Mouse (Mus musculus): ENCODE measurements around the gene Atl3. TPM values are rescaled to one million over a fixed set of nuclear protein-coding genes. Genes with fewer than 3 reads are reported as not detected.

The Atl3 gene
- total and polyA plus RNA-seq, 2 experiments from 2014 or later = 5.4 to 11.1 TPM

DNA sequence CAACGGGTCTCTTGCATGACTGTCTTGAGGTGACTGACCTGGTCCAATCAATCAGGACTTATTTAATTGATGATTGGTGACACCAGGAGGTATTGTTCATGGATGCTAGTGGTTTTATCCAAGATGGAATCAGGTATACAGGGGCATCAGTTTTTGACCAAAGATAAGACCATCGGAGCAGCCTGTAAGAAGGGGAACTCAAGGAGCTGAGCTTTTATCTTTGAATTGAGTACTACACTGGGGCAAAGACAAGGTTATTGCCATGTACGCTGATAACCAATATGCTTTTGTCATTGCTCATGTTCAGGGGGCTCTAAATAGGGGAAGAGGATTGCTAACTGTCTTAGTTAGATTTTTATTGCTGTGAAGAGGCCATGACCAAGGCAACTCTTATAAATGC is 55.1 kb downstream of the Atl3 start:
- Histone ChIP-seq H3K36me3 (ENCODE audit: insufficient read depth, low read length) (no peaks in the 10 kb centered on the region), H3K4me2 (ENCODE audit: low read depth, low read length) (no peak overlapping the region), H3K9me3 (ENCODE audit: low read length) (peaks cover 1% of the 10 kb centered on the region; the same call in 1 of the 2 replicates), H3K4me1 (ENCODE audit: insufficient read depth, low read length) (no peaks in the 10 kb centered on the region), H3K9ac (replicated peaks; ENCODE audit: low read length) (no peak overlapping the region), H3K27ac (no peak overlapping the region), H3K4me3 (ENCODE audit: low read length) (no peak overlapping the region), H3K27me3 (ENCODE audit: insufficient read depth, low read length) (no peaks in the 10 kb centered on the region)
- DNase-seq (ENCODE audit: low spot score) = no peak
- ATAC-seq = no peak
- no peak for TF ChIP-seq CTCF (IDR thresholded peaks at IDR 0.05; ENCODE audit: low read depth)
- 97% methylated on average over 3 of the region's 3 CpGs for WGBS

DNA sequence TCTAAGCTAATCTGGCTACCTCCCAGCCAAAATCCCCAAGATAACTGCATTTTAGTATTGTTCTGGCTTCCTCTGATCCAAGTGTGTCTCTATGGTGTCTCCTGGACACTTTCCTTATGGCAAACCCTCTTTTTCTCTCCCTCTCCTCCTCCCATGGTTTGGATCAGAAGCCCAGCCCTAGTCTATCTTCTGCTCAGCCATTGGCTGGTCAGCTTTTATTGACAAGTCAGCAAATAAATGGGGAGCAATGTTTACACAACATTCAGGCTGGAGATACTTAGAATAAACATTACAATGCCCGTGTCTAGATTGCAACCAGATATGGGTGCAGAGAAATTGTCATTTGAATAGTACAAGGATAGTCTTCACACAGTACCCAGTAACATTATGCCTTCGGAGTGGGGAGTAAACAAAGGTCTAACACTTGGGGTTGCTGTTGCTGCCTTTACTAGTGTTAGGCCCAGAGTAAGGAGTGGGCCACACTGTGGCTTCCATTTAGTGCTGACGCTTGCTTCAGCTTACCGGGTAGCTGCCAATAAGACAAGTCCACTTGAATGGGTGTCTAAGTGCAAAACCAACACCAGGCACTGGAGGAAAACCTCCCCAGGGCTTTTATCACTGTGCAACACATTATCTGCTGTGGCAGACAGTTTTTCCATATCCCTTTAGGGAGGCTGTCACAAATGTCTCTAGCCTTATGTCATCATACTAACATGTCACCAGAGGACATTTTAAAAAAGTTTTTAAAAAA is 57.9 kb downstream of the Atl3 start:
- Histone ChIP-seq H3K4me1 (ENCODE audit: insufficient read depth, low read length) (no peaks in the 10 kb centered on the region), H3K27me3 (ENCODE audit: insufficient read depth, low read length) (no peaks in the 10 kb centered on the region), H3K36me3 (ENCODE audit: insufficient read depth, low read length) (no peaks in the 10 kb centered on the region), H3K4me3 (ENCODE audit: low read length) (no peak overlapping the region), H3K9ac (replicated peaks; ENCODE audit: low read length) (no peak overlapping the region), H3K4me2 (ENCODE audit: low read depth, low read length) (no peak overlapping the region), H3K9me3 (ENCODE audit: low read length) (no peaks in the 10 kb centered on the region), H3K27ac (no peak overlapping the region)
- 74% methylated on average over 4 of the region's 4 CpGs for WGBS
- DNase-seq (ENCODE audit: low spot score) (no peak), ATAC-seq (no peak)
- TF ChIP-seq CTCF (IDR thresholded peaks at IDR 0.05; ENCODE audit: low read depth) = no peak

DNA sequence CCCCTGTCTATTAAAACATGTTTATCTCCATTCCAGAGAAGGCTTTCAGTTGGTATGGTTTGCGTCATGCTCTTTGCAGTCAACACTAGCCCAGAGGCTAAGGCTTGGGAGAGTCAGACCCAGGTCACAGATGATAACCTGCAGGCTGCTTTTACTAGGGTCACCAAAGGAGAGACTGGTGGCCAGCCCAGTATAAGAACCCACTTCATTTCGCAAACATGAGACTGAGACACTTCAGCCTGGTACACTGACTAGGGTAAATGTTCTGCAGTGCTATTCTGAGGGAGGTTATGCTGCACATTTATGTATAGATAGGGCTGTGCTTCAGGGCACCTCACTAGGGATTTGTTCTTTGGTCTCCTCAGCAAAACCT is 58.4 kb downstream of the Atl3 start:
- Histone ChIP-seq H3K27me3 (ENCODE audit: insufficient read depth, low read length) (no peaks in the 10 kb centered on the region), H3K4me3 (ENCODE audit: low read length) (no peak overlapping the region), H3K27ac (no peak overlapping the region), H3K4me1 (ENCODE audit: insufficient read depth, low read length) (no peaks in the 10 kb centered on the region), H3K4me2 (ENCODE audit: low read depth, low read length) (no peak overlapping the region), H3K36me3 (ENCODE audit: insufficient read depth, low read length) (no peaks in the 10 kb centered on the region), H3K9me3 (ENCODE audit: low read length) (no peaks in the 10 kb centered on the region), H3K9ac (replicated peaks; ENCODE audit: low read length) (no peak overlapping the region)
- ATAC-seq (no peak), DNase-seq (ENCODE audit: low spot score) (no peak)
- TF ChIP-seq CTCF (IDR thresholded peaks at IDR 0.05; ENCODE audit: low read depth) = no peak
- 91% methylated on average over 2 of the region's 2 CpGs for WGBS

DNA sequence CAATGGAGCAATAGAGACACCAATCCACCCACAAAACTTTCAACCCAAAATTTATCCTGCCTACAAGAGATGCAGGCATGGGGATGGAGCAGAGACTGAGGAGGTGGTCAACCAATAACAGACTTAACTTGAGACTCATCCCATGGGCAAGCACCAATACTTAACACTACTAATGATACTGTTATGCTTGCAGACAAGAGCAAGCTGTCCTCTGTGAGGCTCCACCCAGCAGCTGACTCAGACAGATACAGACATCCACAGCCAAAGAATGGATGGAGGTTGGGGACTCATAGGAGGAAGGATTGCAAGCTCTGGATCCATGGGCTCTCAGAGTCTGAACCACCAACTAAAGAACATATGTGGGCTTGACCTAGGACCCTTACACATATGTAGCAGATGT is 59.6 kb downstream of the Atl3 start:
- no peaks in the 10 kb centered on the region for H3K9me3 ChIP-seq (ENCODE audit: low read length)
- H3K27ac ChIP-seq = no peak overlapping the region
- H3K36me3 ChIP-seq (ENCODE audit: insufficient read depth, low read length) = no peaks in the 10 kb centered on the region
- ATAC-seq = no peak
- DNase-seq (ENCODE audit: low spot score) = no peak
- no peak overlapping the region for H3K4me2 ChIP-seq (ENCODE audit: low read depth, low read length)
- no peak overlapping the region for H3K4me3 ChIP-seq (ENCODE audit: low read length)
- no peaks in the 10 kb centered on the region for H3K27me3 ChIP-seq (ENCODE audit: insufficient read depth, low read length)
- no peak overlapping the region for H3K9ac ChIP-seq (replicated peaks; ENCODE audit: low read length)
- TF ChIP-seq CTCF (IDR thresholded peaks at IDR 0.05; ENCODE audit: low read depth) = no peak
- no peaks in the 10 kb centered on the region; the same call in 1 of the 2 replicates for H3K4me1 ChIP-seq (ENCODE audit: insufficient read depth, low read length)

DNA sequence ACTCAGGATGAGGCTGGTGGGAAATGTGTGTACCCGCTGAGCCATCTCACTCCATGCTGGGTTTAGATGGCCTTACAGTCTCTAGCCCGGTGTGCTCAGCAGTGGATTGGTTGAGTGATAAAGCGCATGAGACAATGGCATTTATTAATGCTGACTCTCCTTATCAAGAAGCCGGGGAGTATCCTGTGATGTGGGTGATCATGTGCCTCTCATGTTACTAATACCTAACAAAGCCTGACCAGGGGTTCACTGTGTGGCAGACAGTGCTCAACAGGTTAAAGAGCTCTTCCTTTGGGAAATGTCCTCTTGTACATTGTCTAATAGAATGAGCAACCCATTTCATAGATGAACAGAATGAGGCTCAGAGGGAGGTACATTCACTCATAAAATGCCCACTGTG is 61.0 kb downstream of the Atl3 start:
- H3K4me2 ChIP-seq (ENCODE audit: low read depth, low read length) = no peak overlapping the region
- no peak overlapping the region for H3K27ac ChIP-seq
- no peaks in the 10 kb centered on the region for H3K36me3 ChIP-seq (ENCODE audit: insufficient read depth, low read length)
- H3K4me1 ChIP-seq (ENCODE audit: insufficient read depth, low read length) = no peaks in the 10 kb centered on the region; the same call in 1 of the 2 replicates
- H3K27me3 ChIP-seq (ENCODE audit: insufficient read depth, low read length) = no peaks in the 10 kb centered on the region
- no peaks in the 10 kb centered on the region for H3K9me3 ChIP-seq (ENCODE audit: low read length)
- no peak overlapping the region for H3K9ac ChIP-seq (replicated peaks; ENCODE audit: low read length)
- 70% methylated on average over 4 of the region's 4 CpGs for WGBS
- no peak for TF ChIP-seq CTCF (IDR thresholded peaks at IDR 0.05; ENCODE audit: low read depth)
- no peak overlapping the region for H3K4me3 ChIP-seq (ENCODE audit: low read length)
- DNase-seq (ENCODE audit: low spot score) (no peak), ATAC-seq (no peak)

DNA sequence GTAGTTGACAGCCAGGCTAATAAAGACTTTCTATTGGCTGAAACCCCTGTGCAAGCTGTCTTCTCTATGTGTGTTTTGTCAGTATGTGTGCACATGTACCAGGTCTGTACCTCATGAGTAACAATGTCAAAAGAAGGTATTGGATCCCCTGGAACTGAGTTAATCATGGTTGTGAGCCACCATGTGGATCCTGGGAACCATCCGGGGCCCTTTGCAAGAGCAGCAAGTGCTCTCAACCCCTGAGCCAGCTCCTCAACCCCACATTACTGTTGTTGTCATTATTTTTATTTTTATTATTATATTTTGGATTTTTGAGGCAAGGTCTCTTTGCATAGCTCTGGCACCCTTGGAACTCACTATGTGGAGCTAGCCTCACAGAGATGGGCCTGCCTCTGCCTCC is 62.8 kb downstream of the Atl3 start:
- Histone ChIP-seq H3K36me3 (ENCODE audit: insufficient read depth, low read length) (no peaks in the 10 kb centered on the region), H3K9me3 (ENCODE audit: low read length) (no peaks in the 10 kb centered on the region), H3K4me1 (ENCODE audit: insufficient read depth, low read length) (no peaks in the 10 kb centered on the region; the same call in 1 of the 2 replicates), H3K4me3 (ENCODE audit: low read length) (no peak overlapping the region), H3K27ac (no peak overlapping the region), H3K27me3 (ENCODE audit: insufficient read depth, low read length) (no peaks in the 10 kb centered on the region), H3K9ac (replicated peaks; ENCODE audit: low read length) (no peak overlapping the region), H3K4me2 (ENCODE audit: low read depth, low read length) (no peak overlapping the region)
- DNase-seq (ENCODE audit: low spot score) (no peak), ATAC-seq (no peak)
- no peak for TF ChIP-seq CTCF (IDR thresholded peaks at IDR 0.05; ENCODE audit: low read depth)
- 93% methylated on average over 1 of the region's 1 CpGs for WGBS

DNA sequence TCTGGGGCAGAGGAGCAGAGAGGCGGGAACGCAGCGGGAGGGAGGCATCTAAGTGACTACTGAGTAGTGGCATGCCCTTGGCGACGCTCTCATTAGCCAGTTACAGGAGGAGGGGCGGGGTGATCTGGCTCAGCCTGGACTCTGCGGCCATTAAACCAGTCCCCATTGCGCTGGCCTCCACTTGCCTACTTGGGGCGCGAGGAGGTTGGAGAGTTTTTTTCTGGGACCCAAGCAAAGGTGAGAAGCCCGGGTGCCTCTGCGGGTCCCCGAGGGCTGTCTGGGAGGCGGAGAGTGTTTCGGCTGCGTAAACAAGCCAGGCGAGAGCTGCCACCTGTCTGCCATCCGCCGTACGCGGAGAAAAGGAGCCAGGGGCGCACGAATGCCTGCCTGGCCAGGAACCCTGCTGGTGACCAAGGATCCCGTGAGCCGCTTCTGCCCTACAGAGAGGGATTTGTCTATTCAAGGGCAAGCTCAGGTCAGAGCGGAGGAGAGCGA is 63.5 kb downstream of the Atl3 start, which contains the start of gene Pla2g16:
Gene Pla2g16, plus strand, starts transcription at position 132 of the 495 bp plus-strand sequence.
- Histone ChIP-seq H3K9me3 (ENCODE audit: low read length) (no peaks in the 10 kb centered on the region), H3K4me1 (ENCODE audit: insufficient read depth, low read length) (no peaks in the 10 kb centered on the region; the same call in 1 of the 2 replicates), H3K9ac (replicated peaks; ENCODE audit: low read length) (peak within 1 kb of the TSS; percentile 44; the same call in 1 of the 2 replicates), H3K27me3 (ENCODE audit: insufficient read depth, low read length) (no peaks in the 10 kb centered on the region), H3K4me3 (ENCODE audit: low read length) (peak within 1 kb of the TSS; percentile 42), H3K4me2 (ENCODE audit: low read depth, low read length) (peak within 1 kb of the TSS; percentile 76), H3K36me3 (ENCODE audit: insufficient read depth, low read length) (no peaks in the 10 kb centered on the region), H3K27ac (no peak within 1 kb of the TSS)
- WGBS = under 1% methylated on average over 27 of the region's 27 CpGs
- TF ChIP-seq CTCF (IDR thresholded peaks at IDR 0.05; ENCODE audit: low read depth) = peak; percentile 34
- peak; percentile 91 for ATAC-seq
- DNase-seq (ENCODE audit: low spot score) = peak; percentile 72
